Mouse (Mus musculus) ES-Bruce4 (cell line): Measurements from ENCODE around the gene Efcab8.

Source experiments
- EP300 ChIP-seq: IDR thresholded peaks from 2 replicates; pipeline ENCODE4 v1.6.1; 2011; ENCODE audit warnings: low read depth, low read length; ENCODE audit not compliant: insufficient read depth
- POLR2A ChIP-seq: IDR thresholded peaks from one replicate; pipeline ENCODE4 v1.8.1; 2011; ENCODE audit warnings: low read length; ENCODE audit not compliant: insufficient read depth

DNA sequence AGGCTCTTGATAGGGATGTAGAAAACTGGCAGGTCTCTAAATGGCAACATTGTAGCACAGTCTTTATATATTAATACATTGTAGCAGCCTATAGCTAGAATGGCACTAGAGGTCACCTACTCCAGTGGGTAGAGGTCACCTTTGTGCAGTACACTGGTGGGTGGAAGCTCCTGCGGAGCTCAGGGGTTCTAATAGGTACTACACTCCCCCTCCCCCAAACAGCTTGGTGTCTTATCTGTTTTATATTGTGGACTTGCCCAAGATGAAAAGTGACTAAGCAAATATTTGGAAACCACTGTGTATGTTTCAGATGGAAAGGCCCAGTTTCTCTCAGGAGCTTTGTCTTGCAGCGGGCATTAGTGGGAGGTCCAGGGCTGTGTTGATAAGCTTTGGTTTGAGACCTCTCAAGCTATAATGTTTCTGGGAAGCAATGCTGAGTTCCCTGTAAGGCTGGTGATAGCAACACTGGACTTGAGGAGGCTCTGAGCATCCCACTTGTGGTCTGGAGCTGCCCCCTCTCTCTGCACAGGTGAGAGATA is 42.3 kb downstream of the Efcab8 start:
- TF ChIP-seq EP300 (no peak), POLR2A (no peak)
